Mouse (Mus musculus): Measurements from ENCODE around the gene Defb33.

- TF ChIP-seq POLR2A (IDR thresholded peaks at IDR 0.05; ENCODE audit: borderline replicate concordance, insufficient read depth, low read length) (no peak), CTCF (IDR thresholded peaks at IDR 0.05; ENCODE audit: borderline replicate concordance, insufficient read depth, low read depth, low read length) (no peak)
These were observed at the start of gene Defb33 for GRCm38 (mm10) chr8:20892369-20892768.

Measured in cerebellum, adult 2 months (tissue).